Mouse (Mus musculus) Muller cell, postnatal 12 days (primary cell): Measurements from ENCODE around the gene Slc41a2.

ENCODE experiments used
- DNase-seq: peaks from one replicate; pipeline ENCODE4 v3.0.0-alpha.2; 2015; ENCODE audit errors: inconsistent ontology term

Slc41a2 gene

DNA sequence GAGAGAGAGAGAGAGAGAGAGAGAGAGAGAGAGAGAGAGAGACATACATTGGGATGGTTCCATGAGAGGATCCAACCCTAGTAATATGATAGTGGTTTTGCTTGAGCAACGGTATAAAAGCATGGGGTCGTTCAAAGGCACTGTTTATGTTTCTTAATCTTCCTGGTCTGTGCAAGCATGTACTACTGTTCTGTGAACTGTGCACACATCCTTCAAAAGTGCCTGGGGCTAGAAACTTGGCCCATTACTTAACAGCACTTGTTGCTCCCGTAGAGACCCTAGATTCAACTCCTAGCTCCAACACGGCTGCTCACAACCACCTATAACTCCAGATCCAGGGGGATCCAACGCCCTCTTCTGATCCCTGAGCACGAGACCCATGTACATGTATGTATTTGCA lies 17.3 kb downstream of the Slc41a2 start:
- no peak for DNase-seq

DNA sequence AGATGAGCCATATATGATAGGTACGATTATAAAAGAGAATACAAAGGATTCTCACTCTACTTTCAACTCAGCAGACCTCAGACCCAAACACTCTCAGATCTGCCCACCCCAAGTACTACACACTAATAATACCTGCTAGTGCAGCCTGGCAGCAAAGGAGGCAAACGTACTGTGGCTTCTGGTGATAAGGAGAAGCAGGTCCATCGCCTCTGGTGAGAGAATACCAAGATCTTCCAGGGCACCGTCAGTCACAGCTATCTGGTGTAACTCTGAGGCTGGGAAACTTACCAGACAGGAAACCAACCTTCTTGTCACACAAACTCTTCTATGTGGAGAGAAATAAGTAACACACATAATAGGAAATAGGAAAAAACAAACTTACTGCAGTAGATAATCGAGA lies 24.6 kb downstream of the Slc41a2 start:
- DNase-seq, result no peak

DNA sequence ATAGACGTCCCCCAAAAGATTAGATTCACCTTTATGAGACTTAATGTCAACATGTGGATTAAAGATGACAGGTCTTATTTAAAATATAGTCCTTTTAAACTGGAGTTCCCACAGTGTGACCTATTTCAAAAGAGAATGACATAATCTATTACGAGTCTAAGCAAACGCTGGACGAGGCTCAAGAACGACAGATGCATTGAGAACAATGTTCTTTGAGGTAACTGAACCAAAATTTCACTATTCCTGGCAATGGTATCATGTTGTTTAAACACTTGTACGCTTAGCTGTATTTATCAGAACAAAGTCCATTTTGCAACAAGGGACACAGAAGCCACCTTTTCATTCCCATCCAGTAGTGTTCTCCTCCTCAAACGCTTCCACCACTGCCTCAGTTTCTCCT lies 27.3 kb downstream of the Slc41a2 start:
- DNase-seq, result no peak

DNA sequence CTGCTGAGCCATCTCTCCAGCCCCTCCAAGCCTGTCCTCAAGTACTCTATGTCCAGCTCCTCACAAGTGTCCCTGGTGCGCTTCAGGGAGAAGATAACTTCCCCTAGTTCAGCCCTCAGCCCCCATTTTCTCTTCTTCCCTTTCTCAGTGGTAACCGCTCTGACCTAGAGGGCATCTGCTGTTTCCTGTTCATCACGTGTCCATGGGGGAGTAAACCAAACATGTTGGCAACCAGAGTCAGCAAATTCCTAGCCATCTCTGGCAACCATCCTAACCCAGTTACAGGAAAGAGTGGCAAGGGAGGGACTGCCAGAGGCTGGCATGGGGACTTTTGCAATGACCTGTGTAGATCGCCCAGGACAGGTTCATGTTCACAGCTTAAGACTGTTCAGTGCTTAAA lies 36.0 kb downstream of the Slc41a2 start:
- peak; percentile 70 for DNase-seq

DNA sequence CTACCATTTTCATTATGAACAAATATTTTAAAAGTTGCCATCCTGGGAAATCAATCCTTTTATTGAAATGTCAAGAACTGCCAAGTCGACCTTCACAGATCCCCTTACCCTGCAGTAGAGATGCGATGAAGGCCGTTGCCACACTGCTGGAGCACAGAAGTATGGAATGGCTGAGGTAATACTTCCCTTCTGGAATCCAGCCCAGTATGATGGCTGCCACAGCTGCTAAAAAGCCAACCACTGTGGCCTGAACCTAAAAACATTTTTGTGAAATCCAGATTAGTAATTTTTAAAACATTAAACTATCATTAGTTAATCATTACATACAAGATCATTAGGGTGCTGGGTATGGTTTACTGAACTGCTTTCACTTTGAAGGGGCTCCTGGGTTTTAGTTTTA lies 36.6 kb downstream of the Slc41a2 start:
- no peak for DNase-seq

DNA sequence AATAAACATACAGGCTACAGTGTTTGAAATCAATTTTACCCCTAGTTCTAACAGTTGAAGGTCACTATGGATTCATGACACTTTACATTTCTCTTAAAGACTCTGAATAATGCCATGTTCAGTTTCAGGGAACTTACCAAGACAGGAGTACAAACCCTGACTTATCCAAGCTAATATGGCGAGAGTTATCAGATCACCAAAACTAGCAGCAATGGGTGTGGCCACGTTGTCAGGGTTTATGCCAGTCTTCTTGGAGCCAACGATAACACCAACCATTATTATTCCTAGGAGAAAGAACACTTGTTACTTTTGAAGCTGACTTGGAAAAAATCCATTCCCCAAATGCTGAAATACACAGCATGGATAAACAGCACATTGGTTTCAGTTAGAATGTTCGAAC lies 40.7 kb downstream of the Slc41a2 start:
- DNase-seq, result no peak

DNA sequence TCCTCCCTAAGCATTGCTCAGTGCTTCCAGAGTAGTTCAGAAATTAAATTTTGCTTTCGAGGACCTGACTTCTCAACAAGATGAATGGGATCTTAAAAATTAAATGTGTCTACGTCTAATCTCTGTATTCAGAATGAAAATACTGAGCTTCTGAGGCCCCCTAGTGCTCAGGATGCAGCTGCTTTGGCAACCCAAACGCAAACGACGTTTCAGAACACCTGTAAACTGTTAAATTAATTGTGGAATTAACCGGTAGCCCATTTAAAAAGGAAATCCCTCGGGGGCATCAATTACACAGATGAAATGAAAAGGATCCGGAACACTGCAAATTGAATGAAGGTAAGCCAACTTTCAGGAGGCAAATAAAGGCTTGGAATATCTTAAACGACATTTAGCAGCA lies 42.9 kb downstream of the Slc41a2 start:
- no peak for DNase-seq

DNA sequence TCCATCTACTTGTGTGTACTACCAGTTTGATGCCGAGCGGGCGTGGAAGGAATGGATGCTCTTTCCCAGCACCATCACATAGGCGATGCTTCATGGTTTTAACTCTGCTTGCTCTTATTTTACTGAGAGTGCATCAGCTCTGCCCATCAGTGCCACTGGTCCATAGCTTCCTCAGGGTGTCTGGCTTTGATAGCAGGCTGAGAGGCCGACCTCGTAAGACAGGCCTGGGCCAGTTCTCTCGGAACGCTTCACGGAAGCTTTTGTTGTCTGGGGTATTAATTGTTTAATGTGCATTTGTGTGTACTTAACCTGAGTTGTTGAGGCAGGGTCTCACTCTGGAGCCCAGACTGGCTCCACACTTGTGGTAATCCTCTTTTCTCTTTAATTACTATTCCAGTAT lies 44.3 kb downstream of the Slc41a2 start:
- DNase-seq, result no peak

DNA sequence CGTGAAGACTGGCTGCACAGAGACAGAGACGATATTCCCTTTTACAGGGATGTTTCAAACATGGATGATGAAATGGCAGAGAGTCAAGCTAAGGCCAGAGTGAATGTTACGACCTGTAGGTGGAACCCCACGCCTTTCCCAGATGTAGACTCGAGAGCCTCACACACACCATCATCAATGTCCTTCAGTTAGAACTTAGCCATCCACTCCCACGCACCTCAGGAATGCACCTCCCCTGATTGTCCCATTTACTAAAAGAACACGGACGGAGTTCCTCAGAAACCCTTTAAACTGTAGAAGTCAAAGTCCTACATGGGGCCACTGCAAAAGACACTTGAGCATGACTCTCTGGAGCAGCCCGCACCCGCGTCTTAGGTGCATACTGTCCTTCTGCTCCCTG lies 46.0 kb downstream of the Slc41a2 start:
- DNase-seq, result no peak

DNA sequence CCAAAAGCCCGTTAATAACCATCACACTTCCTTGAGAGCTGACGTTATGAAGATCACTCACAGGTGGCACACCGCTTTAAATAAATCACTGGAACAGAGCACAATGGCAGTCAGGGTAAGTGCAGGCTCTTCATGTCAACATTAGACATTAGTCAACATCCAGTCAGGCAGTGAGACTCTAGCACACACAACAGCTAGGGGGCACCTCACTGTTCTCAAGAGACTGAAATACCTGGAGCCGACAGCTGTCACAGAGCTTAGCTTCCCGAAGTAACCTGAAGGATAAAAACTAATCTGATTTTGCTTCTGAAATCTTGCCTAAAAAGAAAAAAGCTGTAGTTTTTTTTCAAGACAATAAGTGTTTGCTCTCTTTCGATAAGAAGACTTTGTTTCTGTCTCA lies 49.9 kb downstream of the Slc41a2 start:
- DNase-seq, result no peak

DNA sequence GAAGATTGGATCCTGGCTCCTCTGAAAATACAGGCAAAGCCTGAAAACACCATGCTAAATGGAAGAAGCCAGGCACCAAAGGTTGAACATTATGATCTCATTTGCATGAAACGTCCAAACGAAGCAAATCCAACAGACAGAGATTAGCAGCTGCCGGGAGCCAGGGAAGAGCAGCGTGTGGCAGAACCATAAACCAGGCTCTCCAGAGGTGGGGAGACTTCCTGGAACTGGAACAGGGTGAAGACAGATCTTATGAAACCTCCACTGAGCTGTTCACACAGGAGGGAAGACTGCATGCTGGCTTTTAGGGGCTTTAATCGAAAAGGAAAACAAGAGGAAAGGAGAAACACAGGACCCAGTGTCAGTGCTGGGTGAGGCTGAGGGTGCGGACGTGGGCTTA lies 51.3 kb downstream of the Slc41a2 start:
- no peak for DNase-seq

DNA sequence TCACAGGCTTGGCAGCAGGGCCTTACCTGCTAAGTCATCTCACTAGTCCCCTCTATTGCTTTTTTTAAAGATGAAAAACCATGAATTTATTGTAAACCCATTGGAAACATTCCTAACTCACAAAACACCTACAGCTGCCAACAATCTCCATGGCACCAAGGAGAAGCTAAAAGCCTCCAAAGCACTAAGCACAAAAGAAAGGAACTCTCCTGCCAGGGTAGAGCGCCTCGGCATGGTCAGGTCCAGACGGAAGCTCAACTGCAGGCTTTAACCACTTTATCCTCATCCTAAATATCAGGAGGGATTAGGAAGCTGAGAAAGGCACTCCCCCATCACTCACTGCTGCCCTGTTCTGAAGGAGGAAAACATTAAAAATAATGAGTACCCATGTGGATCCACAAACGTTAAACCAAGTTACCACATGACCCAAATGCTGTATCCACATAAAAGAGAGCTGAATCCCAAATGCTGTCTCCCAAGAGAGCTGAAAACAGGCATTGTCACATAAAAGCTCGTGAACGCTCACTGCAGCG lies 51.9 kb downstream of the Slc41a2 start:
- no peak for DNase-seq

DNA sequence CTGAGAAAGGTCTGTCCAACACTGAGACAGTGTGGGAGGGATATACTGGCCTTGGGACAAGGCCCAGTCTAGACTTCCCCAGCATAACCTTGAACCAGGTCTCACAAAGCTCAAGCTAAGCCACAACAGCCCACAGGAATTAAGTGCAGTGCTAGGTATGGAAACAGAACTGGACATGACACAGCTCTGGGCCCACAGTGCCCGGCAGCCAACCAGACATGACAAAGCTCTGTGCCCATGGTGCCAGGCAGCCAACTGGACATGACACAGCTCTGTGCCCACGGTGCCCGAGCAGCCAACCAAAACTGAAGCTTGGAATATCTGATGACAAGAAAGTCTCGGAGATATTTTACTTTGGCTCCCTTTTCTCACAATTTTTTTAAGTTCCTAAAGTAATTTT lies 52.8 kb downstream of the Slc41a2 start:
- no peak for DNase-seq

DNA sequence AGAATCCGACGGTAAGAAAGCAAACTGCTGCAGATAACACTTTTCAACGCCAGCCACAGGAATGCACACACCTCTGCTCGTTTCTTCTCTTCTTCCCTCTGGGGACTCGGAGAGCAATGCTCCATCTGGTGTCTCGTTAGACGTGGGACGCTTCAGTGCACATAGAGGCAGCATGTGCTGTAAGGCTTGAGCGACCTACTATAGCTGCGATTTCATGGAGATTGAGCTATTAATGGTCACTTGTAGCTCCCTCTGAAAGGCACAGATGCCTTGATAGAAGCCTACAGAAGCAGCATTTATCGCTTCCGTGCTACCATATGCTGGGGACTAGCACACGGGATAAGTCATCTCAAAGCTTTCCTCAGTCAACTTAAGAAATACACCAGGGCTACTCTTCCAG lies 71.0 kb downstream of the Slc41a2 start:
- no peak for DNase-seq

DNA sequence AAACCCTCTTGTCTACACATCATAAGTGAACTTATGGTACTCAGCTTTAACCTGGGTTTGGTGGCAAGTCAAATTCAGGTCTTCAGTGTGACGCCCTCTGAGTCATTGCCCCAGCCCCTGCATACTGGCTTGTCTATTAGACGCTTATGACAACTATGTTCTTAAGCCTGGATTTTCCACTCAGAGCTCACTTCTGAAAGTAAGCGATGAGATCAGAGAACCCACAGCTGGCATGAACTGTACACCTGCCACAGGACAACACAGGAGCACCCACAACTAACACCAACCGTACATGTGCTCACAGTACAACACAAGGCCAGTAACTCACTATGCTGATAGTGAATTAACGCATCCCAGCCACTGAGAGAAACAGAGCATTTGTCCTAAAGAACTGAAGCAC lies 71.4 kb downstream of the Slc41a2 start:
- DNase-seq, result no peak

DNA sequence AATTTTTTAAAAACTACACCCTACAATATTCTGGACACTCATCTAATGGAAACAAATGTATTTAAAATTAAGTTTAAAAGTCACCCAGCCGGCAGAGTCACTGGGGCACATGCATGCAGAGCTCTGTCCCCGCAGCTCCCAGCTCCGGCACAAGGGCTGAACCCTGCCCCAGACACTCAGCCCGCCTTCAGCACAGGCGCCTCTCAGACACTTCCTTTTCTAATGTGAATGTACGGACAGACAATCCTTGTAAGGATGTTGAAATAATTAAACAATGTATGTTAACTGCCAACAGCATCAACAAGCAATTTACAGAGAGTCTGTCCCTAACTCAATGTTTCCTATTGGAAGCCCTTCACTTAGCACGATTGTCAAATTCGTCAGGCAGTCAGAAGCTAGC lies 73.0 kb downstream of the Slc41a2 start:
- no peak for DNase-seq

DNA sequence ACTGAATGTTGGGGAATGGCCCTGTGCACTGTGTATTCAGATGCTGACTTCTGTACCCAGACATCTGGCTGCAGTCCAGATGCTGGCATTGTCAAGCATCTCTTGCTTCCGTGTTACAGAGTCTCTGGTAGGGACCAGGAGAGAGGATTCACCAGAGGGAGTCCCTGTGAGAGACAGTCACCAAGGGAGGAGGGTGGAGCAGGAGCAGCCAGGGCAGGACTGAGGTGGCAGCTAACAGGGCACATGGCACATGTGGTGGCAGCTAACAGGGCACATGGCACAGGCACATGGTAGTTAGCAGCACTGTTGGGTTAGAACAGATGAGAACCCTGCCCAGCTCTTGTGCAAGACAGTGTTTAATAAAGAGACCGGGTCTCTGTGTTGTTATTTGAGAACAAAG lies 73.6 kb downstream of the Slc41a2 start:
- no peak for DNase-seq

DNA sequence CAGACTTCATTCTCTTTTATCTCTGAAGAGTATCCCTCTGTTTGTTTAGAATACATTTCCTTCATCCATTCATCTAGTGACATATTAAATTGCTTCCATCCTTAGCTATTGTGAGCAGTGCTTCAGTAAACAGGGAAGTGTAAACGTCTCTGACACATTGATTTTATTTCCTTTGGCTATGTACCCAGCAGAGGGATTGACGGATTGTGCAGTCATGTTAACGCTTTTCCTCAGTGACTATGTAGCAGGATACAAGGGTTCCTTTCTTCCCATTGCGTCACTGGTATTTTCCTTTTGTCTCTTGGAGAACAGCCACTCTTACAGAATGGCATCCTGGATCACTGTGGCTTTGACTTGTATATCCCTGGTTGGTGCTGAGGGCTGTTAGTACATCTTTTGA lies 76.4 kb downstream of the Slc41a2 start:
- DNase-seq, result peak; percentile 84

DNA sequence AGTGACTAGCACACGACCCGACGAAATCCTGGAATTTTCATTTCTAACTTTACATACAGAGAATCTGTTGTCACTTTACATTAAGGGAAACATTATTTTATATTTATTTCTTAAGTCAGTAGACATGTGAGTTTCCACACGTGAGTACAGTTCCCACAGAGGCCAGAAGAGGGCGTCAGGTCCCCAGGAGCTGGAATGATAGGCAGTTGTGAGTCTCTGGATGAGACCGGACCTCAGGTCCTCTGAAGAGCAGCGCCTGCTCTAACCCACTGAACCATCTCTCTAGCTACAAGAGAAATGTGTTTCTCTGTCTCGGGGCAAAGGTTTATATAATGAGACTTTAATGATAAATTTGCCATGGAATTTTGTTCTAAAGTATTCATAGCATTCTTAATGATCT lies 86.3 kb downstream of the Slc41a2 start:
- DNase-seq, result no peak

DNA sequence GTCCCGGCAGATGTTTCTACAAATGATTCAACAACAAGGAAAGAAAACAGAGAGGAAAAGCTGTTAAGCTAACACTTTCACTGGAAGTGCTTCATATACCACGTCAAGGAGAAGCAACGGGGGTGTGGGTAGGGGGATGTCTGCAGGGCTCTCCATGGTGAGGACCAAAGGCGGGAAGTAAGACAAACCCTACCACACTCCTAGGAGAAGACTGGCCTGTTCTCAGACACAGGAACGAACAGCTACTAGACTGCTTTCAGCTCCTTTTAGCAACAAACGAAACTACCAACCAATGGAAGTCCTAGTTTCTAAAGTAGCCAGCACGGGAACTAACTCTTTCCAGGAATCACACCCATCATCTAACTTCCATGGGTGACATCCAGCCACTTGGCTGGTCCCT lies 89.6 kb downstream of the Slc41a2 start:
- DNase-seq, result no peak

DNA sequence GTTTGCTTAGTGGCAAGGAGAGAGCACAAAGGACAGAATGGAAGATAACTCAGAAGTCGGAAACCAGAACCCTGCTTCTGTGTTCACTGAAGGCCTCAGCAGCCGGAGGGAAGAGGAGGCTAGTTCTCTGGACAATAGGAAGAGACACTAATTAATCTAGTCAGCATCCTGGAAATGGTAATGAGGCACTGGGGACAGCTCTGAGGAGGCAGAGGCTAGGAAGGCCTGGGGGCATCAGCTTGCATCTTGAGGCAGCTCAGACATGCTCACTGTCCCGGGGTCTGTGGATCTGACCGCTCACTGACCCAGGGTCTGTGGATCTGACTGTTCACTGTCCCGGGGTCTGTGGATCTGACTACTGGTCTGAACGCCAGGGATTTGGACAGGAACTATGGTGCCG lies 92.0 kb downstream of the Slc41a2 start:
- DNase-seq, result peak; percentile 22

DNA sequence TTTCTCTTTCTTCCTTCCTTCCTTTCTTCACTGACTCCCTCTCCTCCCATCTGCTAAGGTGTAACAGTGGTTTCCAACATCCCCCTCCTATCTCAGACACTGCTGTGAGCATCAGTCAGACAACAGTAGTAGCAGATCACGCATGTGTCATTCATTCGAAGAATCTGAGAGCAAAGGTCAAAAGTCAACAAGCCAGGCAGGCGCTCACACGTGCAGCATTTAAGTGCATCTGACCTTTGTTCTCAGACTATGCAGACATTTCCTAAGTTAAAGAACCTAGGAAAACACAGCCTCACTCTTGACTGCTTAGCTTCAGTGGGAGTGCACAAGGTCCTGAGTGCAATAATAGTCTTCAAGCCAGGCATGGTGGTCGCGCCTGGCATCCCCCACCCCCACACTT lies 93.6 kb downstream of the Slc41a2 start:
- no peak for DNase-seq

DNA sequence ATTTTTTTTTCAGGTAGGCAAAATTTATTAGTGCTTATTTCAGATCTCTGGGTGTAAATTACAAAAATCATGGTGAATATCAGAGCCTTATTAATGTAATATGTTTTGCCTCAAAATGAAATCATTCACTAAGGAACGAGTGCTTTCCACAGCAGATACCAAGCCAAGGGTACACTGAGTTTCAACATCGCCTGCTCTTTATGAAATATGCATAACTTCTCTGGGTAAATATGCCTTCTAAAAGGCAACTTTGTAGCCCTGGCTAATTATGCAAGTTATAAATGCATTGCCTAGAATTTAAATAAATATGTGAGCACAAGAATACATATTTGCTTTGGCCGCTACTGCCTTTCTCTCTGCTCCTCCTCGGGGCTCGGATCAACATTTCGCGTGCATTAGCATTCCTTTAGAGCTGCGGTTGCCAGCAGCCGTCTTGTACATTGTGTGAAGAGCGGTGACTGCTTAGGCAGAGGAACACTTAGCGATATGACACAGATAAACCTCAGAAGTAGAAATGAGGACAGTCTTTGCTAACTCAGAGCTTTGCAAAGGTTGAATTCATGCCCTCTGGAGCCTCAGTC lies 95.5 kb downstream of the Slc41a2 start:
- peak; percentile 38 for DNase-seq

DNA sequence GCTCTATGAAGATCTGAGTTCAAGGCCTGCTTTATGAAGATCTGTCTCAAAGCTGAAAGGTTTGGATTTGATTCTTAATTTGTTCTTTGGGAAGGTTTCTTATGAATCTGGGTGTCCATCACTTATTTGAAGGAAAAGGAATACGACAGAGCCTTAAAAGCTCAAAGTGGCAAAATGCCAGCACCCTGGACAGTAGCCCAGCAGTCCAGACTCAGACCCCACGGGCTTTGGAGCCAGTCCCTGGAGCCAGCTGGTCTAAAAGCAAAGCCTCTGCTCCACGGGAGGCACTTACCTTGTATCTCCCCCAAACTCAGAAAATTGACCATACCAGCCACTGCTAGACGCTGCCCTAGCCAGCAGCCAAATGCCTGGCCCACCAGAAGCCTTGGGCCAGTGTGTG lies 103.3 kb downstream of the Slc41a2 start:
- no peak for DNase-seq
